Mouse (Mus musculus) lung, postnatal 0 days (tissue): ENCODE data around the gene Rnf39. TPM values are rescaled to one million over a fixed set of nuclear protein-coding genes. Genes with fewer than 3 reads are reported as not detected.

ENCODE experiments used
- ATAC-seq: fragments of 200-750 bp; cut with Nextera tagmentation; 2 replicates; pipeline ENCODE4 v1.8.0; 2017; ENCODE audit warnings: moderate library complexity
- DNase-seq: peaks from one replicate; pipeline ENCODE4 v3.0.0-alpha.2; 2016; ENCODE audit warnings: low spot score
- H3K27ac ChIP-seq: fragments of 300-500 bp; sonication (generic); 2 replicates; pipeline ENCODE4 v1.5.1; 2014; ENCODE audit warnings: antibody characterized with exemption, mild to moderate bottlenecking, low read length, mixed read lengths
- H3K27me3 ChIP-seq: fragments of 300-500 bp; sonication (generic); replicated peaks from 2 replicates; pipeline ENCODE4 v1.6.1; 2014; ENCODE audit warnings: low read length, mixed read lengths; ENCODE audit not compliant: insufficient read depth
- H3K36me3 ChIP-seq: fragments of 300-500 bp; sonication (generic); 2 replicates; pipeline ENCODE4 v1.6.1; 2014; ENCODE audit warnings: low read length, mixed read lengths; ENCODE audit not compliant: insufficient read depth
- H3K4me1 ChIP-seq: fragments of 300-500 bp; sonication (generic); 2 replicates; pipeline ENCODE4 v1.6.1; 2014; ENCODE audit warnings: antibody characterized with exemption, low read depth, low read length, mixed read lengths; ENCODE audit not compliant: insufficient read depth
- H3K4me2 ChIP-seq: fragments of 300-500 bp; sonication (generic); replicated peaks from 2 replicates; pipeline ENCODE4 v1.6.1; 2014; ENCODE audit warnings: low read depth, mild to moderate bottlenecking, low read length, moderate library complexity, mixed read lengths
- H3K4me3 ChIP-seq: fragments of 300-500 bp; sonication (generic); 2 replicates; pipeline ENCODE4 v1.5.1; 2014; ENCODE audit warnings: low read depth, low read length
- H3K9ac ChIP-seq: fragments of 300-500 bp; sonication (generic); replicated peaks from 2 replicates; pipeline ENCODE4 v1.6.1; 2014; ENCODE audit warnings: low read depth, mild to moderate bottlenecking
- H3K9me3 ChIP-seq: fragments of 300-500 bp; sonication (generic); 2 replicates; pipeline ENCODE4 v1.6.1; 2016; ENCODE audit warnings: low read length, mixed read lengths
- CTCF ChIP-seq: IDR thresholded peaks from 2 replicates; pipeline ENCODE4 v1.5.1; 2016; ENCODE audit warnings: antibody characterized with exemption, mild to moderate bottlenecking
- EP300 ChIP-seq: IDR thresholded peaks from 2 replicates; pipeline ENCODE4 v1.6.1; 2016; ENCODE audit warnings: antibody characterized with exemption, mild to moderate bottlenecking, control low read depth
- WGBS: fragments of 180-500 bp; shearing (Covaris S2); extraction: QIAGEN DNeasy Blood & Tissue Kit; methylation state at CpG from one replicate; pipeline ENCODE4 v1.1.7; 2014; 5-methylcytosine and 5-hydroxymethylcytosine counted together
- polyA plus RNA-seq: library from polyadenylated mRNA; unstranded; fragments of >200 nt; fragmentation: Nextera tagmentation; extraction: Ambion mirVana; gene quantifications from 2 replicates; pipeline ENCODE4 v1.2.1, GENCODE M21; 2015

Gene Rnf39
- polyA plus RNA-seq, 1 experiment from 2014 or later = 13.5 TPM

GRCm38 (mm10) chr17:36970316-36970890 is 27.7 kb downstream of the Rnf39 start:
- no peaks in the 10 kb centered on the region for H3K36me3 ChIP-seq
- no peaks in the 10 kb centered on the region for H3K27me3 ChIP-seq
- H3K9me3 ChIP-seq = no peaks in the 10 kb centered on the region
- 63% methylated on average over 14 of the region's 14 CpGs for WGBS
- ATAC-seq (no peak; the same call in 1 of the 2 replicates), DNase-seq (no peak)
- no peak overlapping the region for H3K9ac ChIP-seq
- TF ChIP-seq EP300 = no peak
- TF ChIP-seq CTCF = no peak
- H3K4me3 ChIP-seq = no peak overlapping the region
- H3K4me1 ChIP-seq = no peaks in the 10 kb centered on the region
- no peak overlapping the region for H3K27ac ChIP-seq
- no peak overlapping the region for H3K4me2 ChIP-seq

GRCm38 (mm10) chr17:36971172-36971850 is 28.6 kb downstream of the Rnf39 start:
- no peak for DNase-seq
- H3K9me3 ChIP-seq = no peaks in the 10 kb centered on the region
- H3K4me2 ChIP-seq = no peak overlapping the region
- no peak for TF ChIP-seq EP300
- no peak for TF ChIP-seq CTCF
- H3K9ac ChIP-seq = no peak overlapping the region
- H3K4me3 ChIP-seq = no peak overlapping the region
- no peaks in the 10 kb centered on the region for H3K4me1 ChIP-seq
- no peak overlapping the region for H3K27ac ChIP-seq
- H3K36me3 ChIP-seq = no peaks in the 10 kb centered on the region
- ATAC-seq = no peak
- no peaks in the 10 kb centered on the region for H3K27me3 ChIP-seq
- WGBS = 82% methylated on average over 6 of the region's 6 CpGs

GRCm38 (mm10) chr17:36972791-36973190 is 30.1 kb downstream of the Rnf39 start:
- Histone ChIP-seq H3K4me3 (no peak overlapping the region), H3K4me2 (no peak overlapping the region), H3K27ac (no peak overlapping the region), H3K4me1 (no peaks in the 10 kb centered on the region), H3K36me3 (no peaks in the 10 kb centered on the region), H3K9ac (no peak overlapping the region), H3K9me3 (no peaks in the 10 kb centered on the region), H3K27me3 (no peaks in the 10 kb centered on the region)
- ATAC-seq = 0 out of 2 replicates have a peak, but pooled peaks have one; percentile 23
- no peak for DNase-seq
- WGBS = 63% methylated on average over 3 of the region's 3 CpGs
- TF ChIP-seq CTCF = no peak
- no peak for TF ChIP-seq EP300

- Histone ChIP-seq H3K9me3 (no peaks in the 10 kb centered on the region), H3K9ac (no peak overlapping the region), H3K36me3 (no peaks in the 10 kb centered on the region), H3K4me1 (no peaks in the 10 kb centered on the region), H3K4me2 (no peak overlapping the region), H3K27ac (no peak overlapping the region), H3K27me3 (no peaks in the 10 kb centered on the region), H3K4me3 (no peak overlapping the region)
- ATAC-seq = no peak
- DNase-seq = no peak
- WGBS = 60% methylated on average over 8 of the region's 8 CpGs
- no peak for TF ChIP-seq EP300
- TF ChIP-seq CTCF = no peak
Measured at GRCm38 (mm10) chr17:36973271-36973787, 30.6 kb downstream of the Rnf39 start.

DNA sequence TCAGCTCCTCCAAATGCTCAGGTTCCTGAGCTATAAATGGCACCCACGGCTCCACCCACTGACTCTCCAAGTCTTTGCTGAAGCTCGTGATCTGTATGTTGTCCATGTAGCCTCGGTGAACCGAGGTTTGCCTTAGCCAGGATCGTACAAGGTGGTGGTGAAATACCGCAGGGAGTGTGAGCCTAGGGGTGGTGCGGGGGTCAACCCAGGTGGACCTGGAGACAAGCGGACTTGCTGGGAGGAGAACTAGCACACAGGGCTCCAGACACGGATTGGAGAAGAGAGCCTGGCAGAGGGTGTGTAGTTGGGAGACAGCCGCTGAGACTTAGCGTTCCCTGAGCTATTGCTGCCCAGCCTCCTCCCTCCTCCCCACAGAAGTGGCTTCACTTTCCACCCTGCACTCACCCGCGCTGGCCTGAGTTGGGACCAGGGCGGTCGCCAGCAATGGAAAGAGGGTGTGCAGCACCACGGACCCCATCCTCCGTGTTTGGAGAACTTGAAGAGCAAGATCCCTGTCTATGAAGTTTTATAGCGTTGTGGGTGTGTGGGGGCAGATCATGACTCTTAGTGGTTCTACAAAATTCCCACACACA is 38.6 kb downstream of the Rnf39 start, which contains the start of gene 2410137M14Rik:
Gene 2410137M14Rik (minus strand): TSS at position 17 of the 593 bp plus-strand sequence.
- Histone ChIP-seq H3K9ac (no peak within 1 kb of the TSS), H3K4me2 (peak within 1 kb of the TSS; percentile 46), H3K4me1 (no peaks in the 10 kb centered on the region), H3K9me3 (no peaks in the 10 kb centered on the region), H3K27ac (no peak within 1 kb of the TSS), H3K27me3 (no peaks in the 10 kb centered on the region), H3K4me3 (no peak within 1 kb of the TSS), H3K36me3 (no peaks in the 10 kb centered on the region)
- ATAC-seq (peak; percentile 55), DNase-seq (peak; percentile 32)
- WGBS = 10% methylated on average over 18 of the region's 18 CpGs
- no peak for TF ChIP-seq CTCF
- TF ChIP-seq EP300 = no peak

- peak overlapping the region; percentile 46; the same call in 1 of the 2 replicates for H3K4me2 ChIP-seq
- no peak overlapping the region for H3K9ac ChIP-seq
- no peak for TF ChIP-seq CTCF
- TF ChIP-seq EP300 = no peak
- H3K27me3 ChIP-seq = no peaks in the 10 kb centered on the region
- no peaks in the 10 kb centered on the region for H3K36me3 ChIP-seq
- ATAC-seq (no peak), DNase-seq (no peak)
- no peaks in the 10 kb centered on the region for H3K4me1 ChIP-seq
- 14% methylated on average over 4 of the region's 4 CpGs for WGBS
- H3K4me3 ChIP-seq = no peak overlapping the region
- no peak overlapping the region for H3K27ac ChIP-seq
- no peaks in the 10 kb centered on the region for H3K9me3 ChIP-seq
Measured at GRCm38 (mm10) chr17:36981845-36982244, 39.1 kb downstream of the Rnf39 start.
